Mouse (Mus musculus): ENCODE results near the gene Prkce. TPM values are rescaled to one million over a fixed set of nuclear protein-coding genes. Genes with fewer than 3 reads are reported as not detected.

The Prkce gene
- total RNA-seq, 1 experiment = 1.7 TPM

DNA sequence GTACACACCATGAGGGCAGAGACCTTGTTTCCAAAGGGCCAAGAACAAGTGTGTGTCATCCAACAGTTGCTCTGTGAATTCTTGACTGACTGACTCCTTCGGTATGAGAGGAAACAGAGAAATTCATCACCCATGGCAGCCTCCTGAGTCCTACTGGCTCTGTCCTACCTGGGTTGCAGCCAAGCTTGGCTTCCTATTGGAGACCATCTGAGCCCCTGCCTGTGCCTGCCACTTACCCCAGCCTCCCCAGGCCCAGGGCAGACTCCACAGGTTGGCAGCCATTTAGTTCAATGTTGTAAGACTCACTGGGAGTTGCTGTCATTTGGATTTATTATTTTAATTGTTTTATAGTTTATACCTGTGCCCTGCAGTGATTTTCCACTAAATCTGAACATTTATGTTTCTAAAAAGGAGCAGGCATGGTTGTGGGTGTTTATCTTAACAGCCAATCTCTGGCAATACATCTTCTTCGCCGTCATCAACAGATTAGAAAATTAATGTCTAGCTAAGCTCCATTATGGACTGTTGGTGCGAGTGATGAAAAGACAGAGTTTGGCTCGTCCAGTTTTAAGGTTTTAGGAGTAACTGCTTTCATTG is 436.4 kb downstream of the Prkce start:
- in situ Hi-C loops (cut with MboI; ENCODE audit: low sequenced_read_pairs in 2 of 2, unreplicated experiment in 2 of 2) = no loop called here
- TF ChIP-seq HCFC1 (IDR thresholded peaks at IDR 0.05; ENCODE audit: borderline replicate concordance, insufficient read depth, low read length) (no peak), ZNF384 (IDR thresholded peaks at IDR 0.05; ENCODE audit: low read depth, low read length) (no peak), MAFK (IDR thresholded peaks at IDR 0.05; ENCODE audit: insufficient read depth, low read depth, low read length) (no peak), CHD2 (IDR thresholded peaks at IDR 0.05; ENCODE audit: low read depth, low read length) (no peak), ZC3H11A (IDR thresholded peaks at IDR 0.05; ENCODE audit: borderline replicate concordance, low read depth, low read length) (no peak)
- Histone ChIP-seq H3K9ac (ENCODE audit: insufficient read depth, low read depth, low read length, poor library complexity, severe bottlenecking) (no peak overlapping the region), H3K27ac (ENCODE audit: insufficient read depth, low read depth, low read length, poor library complexity, severe bottlenecking) (no peak overlapping the region), H3K4me1 (ENCODE audit: control insufficient read depth in 2 of 2, insufficient read depth in 2 of 2, low read length in 2 of 2, poor library complexity in 1 of 2) (peaks cover 0 to 9% of the 10 kb centered on the region in 2 experiments; a peak in 1 of 4 replicates), H3K36me3 (ENCODE audit: control insufficient read depth, insufficient read depth, low read length, poor library complexity, severe bottlenecking) (no peaks in the 10 kb centered on the region), H3K4me3 (ENCODE audit: insufficient read depth in 1 of 2, low read depth in 1 of 2, low read length in 2 of 2, poor library complexity in 1 of 2, severe bottlenecking in 1 of 2) (no peak overlapping the region), H3K9me3 (ENCODE audit: control insufficient read depth, insufficient read depth, low read depth, low read length) (no peaks in the 10 kb centered on the region)
- no peak for DNase-seq (ENCODE audit: low read depth, low spot score)

DNA sequence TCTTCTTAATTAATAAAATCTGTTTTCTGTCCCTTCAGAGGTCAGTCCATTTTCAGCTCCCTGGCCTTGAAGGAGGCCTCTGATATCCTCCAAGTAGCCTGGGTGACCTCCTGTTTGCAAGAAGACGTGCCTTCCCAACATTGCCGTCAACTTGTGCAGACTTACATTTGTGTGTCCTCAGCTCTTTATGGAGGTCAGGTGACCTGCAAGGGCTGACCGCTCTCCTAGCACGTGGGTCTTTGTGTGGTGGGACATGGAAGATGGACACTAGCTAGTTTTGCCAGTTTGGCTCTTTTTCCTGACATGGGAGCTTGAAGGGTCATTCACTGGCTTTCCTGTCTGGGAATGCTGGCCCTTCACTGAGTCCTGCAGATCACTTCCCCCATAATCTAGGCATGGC is 440.4 kb downstream of the Prkce start:
- no peak for DNase-seq (ENCODE audit: low read depth, low spot score)
- no peak for TF ChIP-seq ZNF384 (IDR thresholded peaks at IDR 0.05; ENCODE audit: low read depth, low read length)
- no peak for TF ChIP-seq CHD2 (IDR thresholded peaks at IDR 0.05; ENCODE audit: low read depth, low read length)
- TF ChIP-seq ZC3H11A (IDR thresholded peaks at IDR 0.05; ENCODE audit: borderline replicate concordance, low read depth, low read length) = no peak
- no peak for TF ChIP-seq MAFK (IDR thresholded peaks at IDR 0.05; ENCODE audit: insufficient read depth, low read depth, low read length)
- no peak for TF ChIP-seq HCFC1 (IDR thresholded peaks at IDR 0.05; ENCODE audit: borderline replicate concordance, insufficient read depth, low read length)
- Histone ChIP-seq H3K27ac (ENCODE audit: insufficient read depth, low read depth, low read length, poor library complexity, severe bottlenecking) (no peak overlapping the region), H3K9me3 (ENCODE audit: control insufficient read depth, insufficient read depth, low read depth, low read length) (no peaks in the 10 kb centered on the region), H3K36me3 (ENCODE audit: control insufficient read depth, insufficient read depth, low read length, poor library complexity, severe bottlenecking) (no peaks in the 10 kb centered on the region), H3K4me3 (ENCODE audit: insufficient read depth in 1 of 2, low read depth in 1 of 2, low read length in 2 of 2, poor library complexity in 1 of 2, severe bottlenecking in 1 of 2) (no peak overlapping the region), H3K4me1 (ENCODE audit: control insufficient read depth in 2 of 2, insufficient read depth in 2 of 2, low read length in 2 of 2, poor library complexity in 1 of 2) (peaks cover 2 to 3% of the 10 kb centered on the region in 2 experiments; a peak in 2 of 4 replicates), H3K9ac (ENCODE audit: insufficient read depth, low read depth, low read length, poor library complexity, severe bottlenecking) (no peak overlapping the region)
- in situ Hi-C loops (cut with MboI; ENCODE audit: low sequenced_read_pairs in 2 of 2, unreplicated experiment in 2 of 2) = no loop called here

- H3K9me3 ChIP-seq (ENCODE audit: control insufficient read depth, insufficient read depth, low read depth, low read length) = no peaks in the 10 kb centered on the region
- no peak overlapping the region for H3K9ac ChIP-seq (ENCODE audit: insufficient read depth, low read depth, low read length, poor library complexity, severe bottlenecking)
- DNase-seq (ENCODE audit: low read depth, low spot score) = no peak
- H3K4me3 ChIP-seq (ENCODE audit: insufficient read depth in 1 of 2, low read depth in 1 of 2, low read length in 2 of 2, poor library complexity in 1 of 2, severe bottlenecking in 1 of 2) = no peak overlapping the region
- H3K36me3 ChIP-seq (ENCODE audit: control insufficient read depth, insufficient read depth, low read length, poor library complexity, severe bottlenecking) = no peaks in the 10 kb centered on the region
- peaks cover 2 to 3% of the 10 kb centered on the region in 2 experiments; a peak in 2 of 4 replicates for H3K4me1 ChIP-seq (ENCODE audit: control insufficient read depth in 2 of 2, insufficient read depth in 2 of 2, low read length in 2 of 2, poor library complexity in 1 of 2)
- in situ Hi-C loops (cut with MboI; ENCODE audit: low sequenced_read_pairs in 2 of 2, unreplicated experiment in 2 of 2) = no loop called here
- no peak for TF ChIP-seq HCFC1 (IDR thresholded peaks at IDR 0.05; ENCODE audit: borderline replicate concordance, insufficient read depth, low read length)
- TF ChIP-seq CHD2 (IDR thresholded peaks at IDR 0.05; ENCODE audit: low read depth, low read length) = no peak
- no peak for TF ChIP-seq ZC3H11A (IDR thresholded peaks at IDR 0.05; ENCODE audit: borderline replicate concordance, low read depth, low read length)
- TF ChIP-seq MAFK (IDR thresholded peaks at IDR 0.05; ENCODE audit: insufficient read depth, low read depth, low read length) = no peak
- H3K27ac ChIP-seq (ENCODE audit: insufficient read depth, low read depth, low read length, poor library complexity, severe bottlenecking) = no peak overlapping the region
Measured at GRCm38 (mm10) chr17:86610271-86610969, 442.8 kb downstream of the Prkce start.

- H3K4me3 ChIP-seq (ENCODE audit: insufficient read depth in 1 of 2, low read depth in 1 of 2, low read length in 2 of 2, poor library complexity in 1 of 2, severe bottlenecking in 1 of 2) = no peak overlapping the region
- H3K4me1 ChIP-seq (ENCODE audit: control insufficient read depth in 2 of 2, insufficient read depth in 2 of 2, low read length in 2 of 2, poor library complexity in 1 of 2) = peaks cover 7% of the 10 kb centered on the region in 2 experiments
- in situ Hi-C loops (cut with MboI; ENCODE audit: low sequenced_read_pairs in 2 of 2, unreplicated experiment in 2 of 2) = no loop called here
- no peaks in the 10 kb centered on the region for H3K36me3 ChIP-seq (ENCODE audit: control insufficient read depth, insufficient read depth, low read length, poor library complexity, severe bottlenecking)
- no peak overlapping the region for H3K27ac ChIP-seq (ENCODE audit: insufficient read depth, low read depth, low read length, poor library complexity, severe bottlenecking)
- H3K9ac ChIP-seq (ENCODE audit: insufficient read depth, low read depth, low read length, poor library complexity, severe bottlenecking) = no peak overlapping the region
- DNase-seq (ENCODE audit: low read depth, low spot score) = no peak
- no peaks in the 10 kb centered on the region for H3K9me3 ChIP-seq (ENCODE audit: control insufficient read depth, insufficient read depth, low read depth, low read length)
- TF ChIP-seq ZC3H11A (IDR thresholded peaks at IDR 0.05; ENCODE audit: borderline replicate concordance, low read depth, low read length) = no peak
- no peak for TF ChIP-seq CHD2 (IDR thresholded peaks at IDR 0.05; ENCODE audit: low read depth, low read length)
- TF ChIP-seq HCFC1 (IDR thresholded peaks at IDR 0.05; ENCODE audit: borderline replicate concordance, insufficient read depth, low read length) = no peak
- no peak for TF ChIP-seq ZNF384 (IDR thresholded peaks at IDR 0.05; ENCODE audit: low read depth, low read length)
- no peak for TF ChIP-seq MAFK (IDR thresholded peaks at IDR 0.05; ENCODE audit: insufficient read depth, low read depth, low read length)
Measured at GRCm38 (mm10) chr17:86611772-86612171, 444.2 kb downstream of the Prkce start.
